Mouse (Mus musculus): ENCODE measurements at regions not wholly inside any gene's neighbourhood (a gene's known extent, or its start where the extent isn't known, plus 50 kb on each side); places are given as distances from the start of the nearest gene placed in this dataset.

DNA sequence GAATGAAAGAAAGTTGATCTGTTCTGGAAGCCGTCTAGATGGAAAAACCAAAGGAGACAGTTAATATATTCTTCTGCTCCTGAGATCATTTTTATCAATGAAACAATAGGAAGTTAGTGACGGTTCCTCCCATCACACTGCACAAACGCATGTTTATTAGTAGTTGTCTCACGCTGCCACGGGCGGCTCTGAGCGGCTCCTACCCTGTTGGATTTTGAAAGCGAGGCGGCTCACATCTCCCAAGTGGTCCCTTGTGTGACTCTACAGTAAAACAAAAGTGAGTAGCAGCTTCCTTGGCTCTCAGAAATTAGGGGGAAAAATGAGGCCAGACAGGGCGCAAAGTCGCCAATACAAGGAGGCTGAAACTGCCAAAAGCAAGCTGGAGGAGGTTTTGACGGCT is 106.8 kb upstream of the A230072I06Rik start:
- no peaks in the 10 kb centered on the region for H3K27me3 ChIP-seq (ENCODE audit: control insufficient read depth, insufficient read depth, low read length)
- no peak overlapping the region for H3K27ac ChIP-seq (replicated peaks; ENCODE audit: low read depth, low read length)
- H3K4me3 ChIP-seq (ENCODE audit: low read depth, low read length): no peak overlapping the region
- DNase-seq (ENCODE audit: low spot score) (no peak), ATAC-seq (replicated peaks; ENCODE audit: insufficient number of reproducible peaks, low FRiP score, low TSS enrichment, low read depth) (no peak)
- H3K36me3 ChIP-seq (replicated peaks; ENCODE audit: control insufficient read depth, insufficient read depth, low read depth, low read length): no peaks in the 10 kb centered on the region
- WGBS: 86% methylated on average over 12 of the region's 12 CpGs
- H3K4me2 ChIP-seq (ENCODE audit: low read depth, low read length): no peak overlapping the region
- H3K4me1 ChIP-seq (ENCODE audit: control insufficient read depth, insufficient read depth, low read length): no peaks in the 10 kb centered on the region
- H3K9me3 ChIP-seq (replicated peaks; ENCODE audit: control insufficient read depth, low read length): no peaks in the 10 kb centered on the region
- no peak overlapping the region for H3K9ac ChIP-seq (replicated peaks; ENCODE audit: low read length)

DNA sequence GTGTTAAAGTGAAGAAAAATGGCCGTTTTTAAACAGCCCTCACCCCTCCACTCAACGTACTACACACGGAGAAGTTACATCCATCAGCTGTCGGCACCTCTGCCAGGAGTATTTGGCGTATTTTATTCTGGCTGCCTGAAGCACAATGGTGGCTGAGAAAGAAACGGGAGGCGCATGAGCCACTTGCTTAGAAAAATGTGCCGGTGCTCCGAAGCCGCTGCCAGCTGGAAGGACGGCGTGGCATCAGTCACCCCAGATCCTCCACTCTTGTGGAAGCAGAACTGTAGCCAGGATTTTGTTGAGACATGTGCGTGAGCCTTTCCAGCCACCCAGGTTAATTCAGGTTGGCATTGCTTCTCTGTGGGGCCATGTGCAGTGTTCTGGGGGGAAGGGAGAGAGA is 103.1 kb upstream of the A230072I06Rik start:
- H3K36me3 ChIP-seq (replicated peaks; ENCODE audit: control insufficient read depth, insufficient read depth, low read depth, low read length): no peaks in the 10 kb centered on the region
- no peak overlapping the region for H3K4me3 ChIP-seq (ENCODE audit: low read depth, low read length)
- no peak for DNase-seq (ENCODE audit: low spot score)
- H3K4me1 ChIP-seq (ENCODE audit: control insufficient read depth, insufficient read depth, low read length): no peaks in the 10 kb centered on the region
- H3K27me3 ChIP-seq (ENCODE audit: control insufficient read depth, insufficient read depth, low read length): no peaks in the 10 kb centered on the region
- H3K4me2 ChIP-seq (ENCODE audit: low read depth, low read length): no peak overlapping the region
- 80% methylated on average over 13 of the region's 13 CpGs for WGBS
- H3K9ac ChIP-seq (replicated peaks; ENCODE audit: low read length): no peak overlapping the region
- ATAC-seq (replicated peaks; ENCODE audit: insufficient number of reproducible peaks, low FRiP score, low TSS enrichment, low read depth): no peak
- H3K27ac ChIP-seq (replicated peaks; ENCODE audit: low read depth, low read length): no peak overlapping the region
- no peaks in the 10 kb centered on the region for H3K9me3 ChIP-seq (replicated peaks; ENCODE audit: control insufficient read depth, low read length)

DNA sequence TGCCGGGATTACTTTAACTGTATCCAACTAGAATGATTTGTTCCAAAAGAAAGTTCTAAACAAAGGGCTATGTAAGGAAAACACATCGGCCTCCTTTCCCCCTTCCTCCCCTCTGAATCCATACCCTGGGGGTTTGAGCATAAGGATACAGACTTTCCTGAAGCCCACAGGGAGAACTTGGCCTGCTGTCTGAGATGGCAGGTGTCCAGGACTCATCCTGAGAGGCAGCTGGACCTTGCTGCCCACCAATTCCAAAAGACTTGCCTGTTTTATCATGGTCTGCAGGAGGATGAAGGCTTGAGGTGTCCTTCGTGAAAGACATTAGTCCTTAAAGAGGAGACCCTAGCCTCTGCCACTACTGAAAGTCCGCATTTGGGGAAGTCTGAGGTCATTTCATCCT is 94.0 kb upstream of the A230072I06Rik start:
- ATAC-seq (replicated peaks; ENCODE audit: insufficient number of reproducible peaks, low FRiP score, low TSS enrichment, low read depth) (no peak), DNase-seq (ENCODE audit: low spot score) (no peak)
- H3K4me1 ChIP-seq (ENCODE audit: control insufficient read depth, insufficient read depth, low read length): no peaks in the 10 kb centered on the region
- H3K27me3 ChIP-seq (ENCODE audit: control insufficient read depth, insufficient read depth, low read length): no peaks in the 10 kb centered on the region
- no peak overlapping the region for H3K27ac ChIP-seq (replicated peaks; ENCODE audit: low read depth, low read length)
- H3K36me3 ChIP-seq (replicated peaks; ENCODE audit: control insufficient read depth, insufficient read depth, low read depth, low read length): no peaks in the 10 kb centered on the region
- WGBS: 81% methylated on average over 4 of the region's 4 CpGs
- no peak overlapping the region for H3K4me2 ChIP-seq (ENCODE audit: low read depth, low read length)
- no peaks in the 10 kb centered on the region for H3K9me3 ChIP-seq (replicated peaks; ENCODE audit: control insufficient read depth, low read length)
- no peak overlapping the region for H3K4me3 ChIP-seq (ENCODE audit: low read depth, low read length)
- H3K9ac ChIP-seq (replicated peaks; ENCODE audit: low read length): no peak overlapping the region

DNA sequence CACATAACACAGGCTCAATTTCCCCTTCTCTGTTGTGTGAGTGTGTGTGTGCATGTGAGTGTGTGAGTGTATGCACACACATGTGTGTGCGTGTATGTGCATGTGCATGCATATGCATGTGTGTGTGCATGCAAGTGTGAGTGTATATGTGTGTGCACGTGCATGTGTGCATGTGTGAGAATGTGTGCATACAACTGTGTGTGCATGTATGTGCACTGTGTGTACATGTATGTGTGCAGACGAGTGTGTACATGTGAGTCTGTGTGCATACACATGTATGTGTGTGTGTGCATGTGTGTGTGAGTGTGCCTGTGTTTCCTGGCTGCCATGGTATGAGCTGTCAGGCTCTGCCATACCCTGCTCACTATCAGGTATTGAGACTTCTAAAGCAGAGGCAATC is 91.3 kb upstream of the A230072I06Rik start:
- no peak overlapping the region for H3K4me3 ChIP-seq (ENCODE audit: low read depth, low read length)
- DNase-seq (ENCODE audit: low spot score) (no peak), ATAC-seq (replicated peaks; ENCODE audit: insufficient number of reproducible peaks, low FRiP score, low TSS enrichment, low read depth) (no peak)
- H3K9ac ChIP-seq (replicated peaks; ENCODE audit: low read length): no peak overlapping the region
- no peaks in the 10 kb centered on the region for H3K9me3 ChIP-seq (replicated peaks; ENCODE audit: control insufficient read depth, low read length)
- no peaks in the 10 kb centered on the region for H3K36me3 ChIP-seq (replicated peaks; ENCODE audit: control insufficient read depth, insufficient read depth, low read depth, low read length)
- H3K27me3 ChIP-seq (ENCODE audit: control insufficient read depth, insufficient read depth, low read length): no peaks in the 10 kb centered on the region
- H3K27ac ChIP-seq (replicated peaks; ENCODE audit: low read depth, low read length): no peak overlapping the region
- WGBS: 81% methylated on average over 3 of the region's 3 CpGs
- H3K4me1 ChIP-seq (ENCODE audit: control insufficient read depth, insufficient read depth, low read length): no peaks in the 10 kb centered on the region
- H3K4me2 ChIP-seq (ENCODE audit: low read depth, low read length): no peak overlapping the region

DNA sequence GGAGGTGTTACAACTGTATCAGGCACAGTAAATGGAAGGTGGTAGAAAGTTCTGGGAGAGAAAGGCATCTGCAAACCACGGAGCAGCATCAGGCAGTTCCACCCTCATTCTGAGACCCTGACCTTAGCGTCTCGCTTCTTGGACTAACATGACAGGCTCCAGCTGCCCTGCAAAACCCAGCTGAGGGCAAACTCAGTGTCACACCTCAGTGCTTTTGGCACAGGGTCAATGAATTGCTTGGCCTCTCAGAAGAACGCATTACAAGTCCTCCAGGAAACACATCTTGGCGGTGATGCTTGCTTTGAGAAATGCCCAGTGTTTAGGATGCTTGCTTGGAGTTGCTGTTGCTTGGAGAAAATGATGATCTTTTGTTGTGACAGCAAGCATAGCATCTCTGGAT is 90.2 kb upstream of the A230072I06Rik start:
- no peaks in the 10 kb centered on the region for H3K9me3 ChIP-seq (replicated peaks; ENCODE audit: control insufficient read depth, low read length)
- H3K27ac ChIP-seq (replicated peaks; ENCODE audit: low read depth, low read length): no peak overlapping the region
- no peak overlapping the region for H3K4me3 ChIP-seq (ENCODE audit: low read depth, low read length)
- no peaks in the 10 kb centered on the region for H3K27me3 ChIP-seq (ENCODE audit: control insufficient read depth, insufficient read depth, low read length)
- no peaks in the 10 kb centered on the region for H3K4me1 ChIP-seq (ENCODE audit: control insufficient read depth, insufficient read depth, low read length)
- no peak for ATAC-seq (replicated peaks; ENCODE audit: insufficient number of reproducible peaks, low FRiP score, low TSS enrichment, low read depth)
- 80% methylated on average over 5 of the region's 5 CpGs for WGBS
- no peak for DNase-seq (ENCODE audit: low spot score)
- no peak overlapping the region for H3K9ac ChIP-seq (replicated peaks; ENCODE audit: low read length)
- H3K36me3 ChIP-seq (replicated peaks; ENCODE audit: control insufficient read depth, insufficient read depth, low read depth, low read length): no peaks in the 10 kb centered on the region
- no peak overlapping the region for H3K4me2 ChIP-seq (ENCODE audit: low read depth, low read length)

DNA sequence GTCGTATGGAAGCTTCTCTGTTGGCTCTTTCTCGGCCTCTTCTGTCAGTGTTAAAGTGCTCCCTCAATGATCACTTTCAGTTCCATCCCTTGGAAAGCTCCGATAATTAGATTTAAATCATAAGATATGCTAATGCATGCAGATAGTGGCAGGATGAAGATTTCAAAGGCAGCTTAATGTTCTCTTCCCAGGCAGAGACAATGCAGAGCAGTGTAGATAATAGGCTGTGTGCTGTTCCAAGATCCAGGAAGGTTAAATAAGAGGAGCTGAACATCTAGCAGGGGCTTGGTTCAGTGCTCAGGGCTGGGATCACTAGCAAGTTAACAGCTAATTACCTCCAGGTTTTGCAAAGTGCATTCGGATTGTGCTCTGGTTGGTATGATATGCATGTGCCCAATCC is 89.7 kb upstream of the A230072I06Rik start:
- H3K9ac ChIP-seq (replicated peaks; ENCODE audit: low read length): no peak overlapping the region
- H3K27ac ChIP-seq (replicated peaks; ENCODE audit: low read depth, low read length): no peak overlapping the region
- ATAC-seq (replicated peaks; ENCODE audit: insufficient number of reproducible peaks, low FRiP score, low TSS enrichment, low read depth) (no peak), DNase-seq (ENCODE audit: low spot score) (no peak)
- H3K9me3 ChIP-seq (replicated peaks; ENCODE audit: control insufficient read depth, low read length): no peaks in the 10 kb centered on the region
- H3K4me1 ChIP-seq (ENCODE audit: control insufficient read depth, insufficient read depth, low read length): no peaks in the 10 kb centered on the region
- H3K27me3 ChIP-seq (ENCODE audit: control insufficient read depth, insufficient read depth, low read length): no peaks in the 10 kb centered on the region
- H3K4me2 ChIP-seq (ENCODE audit: low read depth, low read length): no peak overlapping the region
- no peak overlapping the region for H3K4me3 ChIP-seq (ENCODE audit: low read depth, low read length)
- no peaks in the 10 kb centered on the region for H3K36me3 ChIP-seq (replicated peaks; ENCODE audit: control insufficient read depth, insufficient read depth, low read depth, low read length)
- 65% methylated on average over 4 of the region's 4 CpGs for WGBS

DNA sequence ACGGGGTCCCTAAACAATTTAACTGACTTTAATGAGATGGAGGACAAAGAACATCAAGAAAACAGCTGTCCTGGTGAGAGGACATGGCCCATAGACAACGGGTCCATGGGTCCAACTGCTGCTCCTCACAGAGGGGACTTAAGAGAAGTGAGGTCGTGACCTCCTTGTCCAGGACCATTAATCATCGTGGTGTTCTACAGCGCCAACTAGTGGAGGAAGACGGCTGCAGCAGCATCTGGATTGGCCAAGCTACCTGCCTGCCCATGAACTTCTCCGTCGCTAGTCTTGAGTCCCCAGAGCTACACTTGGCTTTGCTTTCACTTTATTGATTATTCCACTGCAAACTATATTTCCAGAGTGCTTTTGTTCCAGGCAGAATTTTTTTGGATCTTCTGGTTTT is 86.6 kb upstream of the A230072I06Rik start:
- DNase-seq (ENCODE audit: low spot score) (peak; percentile 30), ATAC-seq (replicated peaks; ENCODE audit: insufficient number of reproducible peaks, low FRiP score, low TSS enrichment, low read depth) (no peak)
- Histone ChIP-seq H3K4me1 (ENCODE audit: control insufficient read depth, insufficient read depth, low read length) (no peaks in the 10 kb centered on the region), H3K27me3 (ENCODE audit: control insufficient read depth, insufficient read depth, low read length) (no peaks in the 10 kb centered on the region), H3K27ac (replicated peaks; ENCODE audit: low read depth, low read length) (no peak overlapping the region), H3K9ac (replicated peaks; ENCODE audit: low read length) (no peak overlapping the region), H3K9me3 (replicated peaks; ENCODE audit: control insufficient read depth, low read length) (no peaks in the 10 kb centered on the region), H3K36me3 (replicated peaks; ENCODE audit: control insufficient read depth, insufficient read depth, low read depth, low read length) (no peaks in the 10 kb centered on the region), H3K4me3 (ENCODE audit: low read depth, low read length) (no peak overlapping the region), H3K4me2 (ENCODE audit: low read depth, low read length) (no peak overlapping the region)
- WGBS: 30% methylated on average over 8 of the region's 8 CpGs

DNA sequence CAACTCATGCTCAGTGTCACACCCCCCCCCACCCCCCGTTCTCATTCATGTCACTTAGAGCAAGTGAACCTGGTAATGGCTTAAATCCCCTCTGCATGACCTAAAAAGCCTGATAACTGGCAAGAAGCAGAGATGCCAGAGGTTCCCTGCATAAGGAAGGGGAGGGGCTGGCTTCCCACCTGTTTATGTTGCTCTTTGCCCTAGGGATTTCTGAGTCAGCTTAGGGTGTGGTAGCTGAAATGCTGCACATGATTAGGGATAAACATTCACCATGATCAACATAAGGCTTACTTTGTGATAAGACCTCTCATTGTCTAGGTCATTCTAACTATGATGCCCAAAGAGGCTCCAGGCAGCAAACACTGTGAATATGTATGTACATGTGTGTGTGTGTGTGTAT is 72.7 kb upstream of the A230072I06Rik start:
- no peak for ATAC-seq (replicated peaks; ENCODE audit: insufficient number of reproducible peaks, low FRiP score, low TSS enrichment, low read depth)
- no peaks in the 10 kb centered on the region for H3K27me3 ChIP-seq (ENCODE audit: control insufficient read depth, insufficient read depth, low read length)
- no peak overlapping the region for H3K27ac ChIP-seq (replicated peaks; ENCODE audit: low read depth, low read length)
- WGBS: 76% methylated on average over 1 of the region's 1 CpGs
- H3K4me1 ChIP-seq (ENCODE audit: control insufficient read depth, insufficient read depth, low read length): no peaks in the 10 kb centered on the region
- no peak for DNase-seq (ENCODE audit: low spot score)
- no peak overlapping the region for H3K9ac ChIP-seq (replicated peaks; ENCODE audit: low read length)
- no peaks in the 10 kb centered on the region for H3K36me3 ChIP-seq (replicated peaks; ENCODE audit: control insufficient read depth, insufficient read depth, low read depth, low read length)
- H3K4me3 ChIP-seq (ENCODE audit: low read depth, low read length): no peak overlapping the region
- no peaks in the 10 kb centered on the region for H3K9me3 ChIP-seq (replicated peaks; ENCODE audit: control insufficient read depth, low read length)
- no peak overlapping the region for H3K4me2 ChIP-seq (ENCODE audit: low read depth, low read length)

DNA sequence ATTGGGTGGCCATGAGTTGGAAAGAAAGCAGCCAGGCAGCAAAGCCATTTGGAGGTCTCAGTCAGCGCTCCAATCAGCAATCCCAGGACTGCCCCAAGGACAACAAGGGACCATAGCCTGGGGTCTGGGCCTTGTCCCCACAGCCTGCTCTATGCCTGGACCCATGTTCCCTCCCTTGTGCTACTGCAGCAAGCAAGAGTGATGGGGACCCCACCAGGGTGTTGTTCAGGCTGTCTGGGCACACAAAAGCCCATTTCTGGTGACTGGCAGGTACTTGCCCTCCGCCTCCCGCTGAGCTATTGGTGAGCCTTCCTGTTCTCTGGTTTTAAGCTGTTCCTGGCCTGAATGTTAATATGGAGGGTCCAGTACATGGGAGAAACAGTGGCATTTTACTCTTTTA is 71.2 kb upstream of the A230072I06Rik start:
- no peak overlapping the region for H3K27ac ChIP-seq (replicated peaks; ENCODE audit: low read depth, low read length)
- no peaks in the 10 kb centered on the region for H3K36me3 ChIP-seq (replicated peaks; ENCODE audit: control insufficient read depth, insufficient read depth, low read depth, low read length)
- H3K4me1 ChIP-seq (ENCODE audit: control insufficient read depth, insufficient read depth, low read length): no peaks in the 10 kb centered on the region
- ATAC-seq (replicated peaks; ENCODE audit: insufficient number of reproducible peaks, low FRiP score, low TSS enrichment, low read depth) (no peak), DNase-seq (ENCODE audit: low spot score) (no peak)
- WGBS: 88% methylated on average over 3 of the region's 3 CpGs
- H3K27me3 ChIP-seq (ENCODE audit: control insufficient read depth, insufficient read depth, low read length): no peaks in the 10 kb centered on the region
- H3K4me2 ChIP-seq (ENCODE audit: low read depth, low read length): no peak overlapping the region
- H3K4me3 ChIP-seq (ENCODE audit: low read depth, low read length): no peak overlapping the region
- no peaks in the 10 kb centered on the region for H3K9me3 ChIP-seq (replicated peaks; ENCODE audit: control insufficient read depth, low read length)
- no peak overlapping the region for H3K9ac ChIP-seq (replicated peaks; ENCODE audit: low read length)
